In the genomic region with DNA sequence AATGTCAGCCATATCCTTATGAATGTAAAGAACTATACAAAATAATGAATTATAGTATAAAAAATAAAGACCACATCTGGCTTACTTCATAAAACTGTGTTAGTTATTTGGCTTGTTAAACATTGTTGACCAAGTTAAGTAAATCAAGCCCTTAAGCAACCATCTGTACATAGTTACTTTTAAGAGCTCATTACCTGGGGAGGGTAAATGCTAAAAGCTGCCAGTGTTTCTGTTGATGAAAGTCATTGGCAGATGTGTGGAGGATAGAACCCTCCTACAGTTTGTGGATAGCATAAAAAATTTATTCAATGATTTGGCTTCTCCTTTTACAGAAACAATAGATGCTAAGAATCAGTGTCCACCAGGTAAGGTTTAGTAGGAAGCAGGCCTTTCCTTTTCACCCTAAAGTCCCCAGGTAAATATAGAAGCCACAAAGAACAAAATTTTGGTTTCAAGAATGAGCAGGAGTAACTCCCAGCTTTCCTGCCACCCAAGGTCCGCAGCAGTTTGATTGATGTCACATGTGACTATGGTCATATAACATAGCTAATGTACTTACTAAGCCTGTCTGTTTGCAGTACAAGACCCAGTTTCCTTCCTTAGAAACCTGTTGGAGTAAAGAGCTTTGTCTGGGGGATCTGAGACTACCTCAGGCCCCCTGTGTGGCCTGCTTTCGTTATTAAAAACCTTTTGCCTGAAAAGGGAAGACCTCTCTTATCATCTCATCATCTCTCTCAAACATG, we compare ENCODE assay signal across 17 mouse cellular contexts.
"Had no signal": no experiment of that assay in that cellular context is flagged by ENCODE, and none has a peak within 500 bp of the region (broad histone marks: within the 10 kb centered on the region; RNA-seq: fewer than 3 reads in every experiment).

No protein-coding gene starts in this region.

- H3K9ac ChIP-seq: liver, postnatal 0 days; lung, embryonic 15.5 days; midbrain, embryonic 13.5 days; midbrain, embryonic 15.5 days; neural tube, embryonic 12.5 days; stomach, embryonic 15.5 days had no signal

- H3K36me3 ChIP-seq: lung, embryonic 15.5 days; midbrain, embryonic 13.5 days; midbrain, embryonic 15.5 days; neural tube, embryonic 12.5 days; stomach, embryonic 15.5 days had no signal

- ATAC-seq: liver, postnatal 0 days; lung, postnatal 0 days; midbrain, embryonic 13.5 days; midbrain, embryonic 15.5 days had no signal

- H3K4me2 ChIP-seq: lung, embryonic 15.5 days; midbrain, embryonic 11.5 days; midbrain, embryonic 13.5 days; midbrain, embryonic 15.5 days; neural tube, embryonic 12.5 days; stomach, embryonic 15.5 days had no signal

- DNase-seq: liver, postnatal 0 days; lung, adult 2 months; lung, postnatal 14 days; lung, postnatal 36 days; right cerebral cortex, postnatal 14 days; thymus, postnatal 14 days; thymus, postnatal 36 days had no signal

- H3K9me3 ChIP-seq: lung, embryonic 15.5 days; midbrain, embryonic 13.5 days; midbrain, embryonic 15.5 days; neural tube, embryonic 12.5 days; stomach, embryonic 15.5 days had no signal

- H3K4me3 ChIP-seq: lung, embryonic 15.5 days; megakaryocyte, embryonic 14.5 days; midbrain, embryonic 13.5 days; midbrain, embryonic 15.5 days; neural tube, embryonic 12.5 days; stomach, embryonic 15.5 days had no signal

- H3K4me1 ChIP-seq: lung, embryonic 15.5 days; megakaryocyte, embryonic 14.5 days; midbrain, embryonic 13.5 days; midbrain, embryonic 15.5 days; neural tube, embryonic 12.5 days; stomach, embryonic 15.5 days had no signal

- H3K27ac ChIP-seq: lung, embryonic 15.5 days; macrophage; midbrain, embryonic 13.5 days; midbrain, embryonic 15.5 days; neural tube, embryonic 12.5 days; stomach, embryonic 15.5 days; stomach, postnatal 0 days had no signal

- H3K27me3 ChIP-seq: lung, embryonic 15.5 days; megakaryocyte, embryonic 14.5 days; midbrain, embryonic 13.5 days; midbrain, embryonic 15.5 days; neural tube, embryonic 12.5 days; stomach, embryonic 15.5 days had no signal
